Mouse (Mus musculus): ENCODE results near the gene Gzma. TPM values are rescaled to one million over a fixed set of nuclear protein-coding genes. Genes with fewer than 3 reads are reported as not detected.

Gzma gene
- polyA plus RNA-seq, 1 experiment: 15.8 TPM

DNA sequence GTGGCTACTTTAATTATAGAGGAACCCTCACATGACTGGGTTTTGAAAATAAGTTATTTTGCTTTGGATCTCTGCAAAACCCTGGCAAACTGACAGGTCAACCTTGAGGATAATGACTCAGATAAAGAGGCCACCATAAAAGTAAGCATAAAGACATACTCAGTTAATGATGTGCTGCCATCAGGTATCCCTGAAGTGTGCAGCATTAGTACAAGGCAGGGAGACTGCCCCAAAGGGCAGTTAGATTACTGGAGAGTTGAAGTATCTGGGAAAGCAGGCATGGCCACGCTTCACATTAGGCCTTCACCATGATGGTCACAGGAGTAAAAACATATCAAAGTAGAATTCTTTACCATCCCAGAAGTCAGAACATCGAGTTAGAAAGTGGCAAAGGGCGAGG, 55.9 kb downstream of the Gzma start:
- 84% methylated on average over 3 of the region's 3 CpGs for WGBS
- Histone ChIP-seq H3K27me3 (ENCODE audit: control insufficient read depth, insufficient read depth, low read length) (no peaks in the 10 kb centered on the region), H3K4me3 (ENCODE audit: control insufficient read depth, insufficient read depth, low read length) (no peak overlapping the region), H3K27ac (ENCODE audit: control insufficient read depth, insufficient read depth, low read length) (no peak overlapping the region), H3K4me1 (replicated peaks; ENCODE audit: control insufficient read depth, insufficient read depth, low read length) (peaks cover 9% of the 10 kb centered on the region), H3K36me3 (ENCODE audit: control insufficient read depth, insufficient read depth, low read length) (no peaks in the 10 kb centered on the region)
- TF ChIP-seq POLR2A (IDR thresholded peaks at IDR 0.05; ENCODE audit: control insufficient read depth, extremely low read depth, insufficient read depth, low read length, poor library complexity) (no peak), CTCF (IDR thresholded peaks at IDR 0.05; ENCODE audit: borderline replicate concordance, control insufficient read depth, extremely low read depth, insufficient read depth, low read length, poor library complexity) (no peak)
- no peak for DNase-seq

Other genes with a start within 250 kb of the Gzma start
- 12.6 and 14.5 TPM in 2 replicates for gene Mtrex, start 173.6 kb downstream of the Gzma start, polyA plus RNA-seq (2012; rRNA removed)
- gene Dhx29, start 173.5 kb downstream of the Gzma start, polyA plus RNA-seq (2012; rRNA removed): 4.8 and 5.2 TPM in 2 replicates
- 3.9 and 6.1 TPM in 2 replicates for gene Ccno, start 113.2 kb downstream of the Gzma start, polyA plus RNA-seq (2012; rRNA removed)
- 0.28 and 0.32 TPM in 2 replicates for gene Mcidas, start 107.1 kb downstream of the Gzma start, polyA plus RNA-seq (2012; rRNA removed)
- gene Cdc20b, start 65.9 kb downstream of the Gzma start, polyA plus RNA-seq (2012; rRNA removed): 0.47 and 0.48 TPM in 2 replicates
- 1.3 and 1.9 TPM in 2 replicates for gene Gpx8, start 54.6 kb downstream of the Gzma start, polyA plus RNA-seq (2012; rRNA removed)
- gene Esm1, start 108.7 kb upstream of the Gzma start, polyA plus RNA-seq (2012; rRNA removed): 0.58 and 0.73 TPM in 2 replicates
- gene Gzmk, start 124.9 kb upstream of the Gzma start, polyA plus RNA-seq (2012; rRNA removed): 0.20 TPM in 1 of 2 replicates, not detected in the other
- 1.1 and 1.4 TPM in 2 replicates for gene BC067074, start 192.2 kb upstream of the Gzma start, polyA plus RNA-seq (2012; rRNA removed)

Data from thymus, adult 2 months (tissue).